Comparison of ENCODE assay signal across 22 mouse cellular contexts in genomic region chr1:183086843-183087242, GRCm38 (mm10).
DNase-seq lines count a peak whose midpoint lies in the region; ATAC-seq lines count a peak whose summit lies in the region.
"Had no signal": no experiment of that assay in that cellular context is flagged by ENCODE, and none has a peak within 500 bp of the region (broad histone marks: within the 10 kb centered on the region; RNA-seq: fewer than 3 reads in every experiment).

No protein-coding gene starts in this region.

- peak; percentile 75 for ATAC-seq in frontal cortex, adult (ENCODE audit: low TSS enrichment)
- no peak for ATAC-seq in erythroid progenitor cell, adult 5-6 weeks (replicated peaks; ENCODE audit: low FRiP score, poor library complexity, severe bottlenecking)
- ATAC-seq: forebrain, embryonic 15.5 days; intestine, postnatal 0 days; liver, embryonic 12.5 days; liver, postnatal 0 days had no signal

- DNase-seq in frontal cortex, postnatal 25 days (ENCODE audit: low spot score in 2 of 2): no peak
- DNase-seq in layer of hippocampus, adult 8-10 months (ENCODE audit: low spot score in 2 of 2): peak; percentile 21 to 49
- DNase-seq in layer of hippocampus, postnatal 25 days (ENCODE audit: extremely low spot score in 1 of 2, low spot score in 1 of 2): no peak
- DNase-seq in testis, postnatal 10 days (ENCODE audit: low spot score): peak; percentile 32
- DNase-seq in testis, postnatal 14 days (ENCODE audit: low spot score): no peak
- DNase-seq in kidney, postnatal 14 days: no peak
- DNase-seq: adrenal gland, postnatal 14 days; cerebellum, adult 11-12 months; cerebellum, adult 9-11 months; embryo, embryonic 11 days; gastrocnemius, postnatal 10 days; kidney, adult 9 months; kidney, postnatal 10 days; lung, postnatal 36 days; thymus, adult 18-20 months; thymus, postnatal 25 days had no signal

Comparison
In these comparisons a context has a peak if more than half of its experiments do, and no peak if none do; other contexts are left out.
1. DNase-seq: peak in layer of hippocampus, adult 8-10 months (2 of 2) and testis, postnatal 10 days (single experiment); none in frontal cortex, postnatal 25 days (0 of 2), layer of hippocampus, postnatal 25 days (0 of 2), testis, postnatal 14 days (single experiment) and kidney, postnatal 14 days (single experiment).